Mouse (Mus musculus): ENCODE results near the gene Gm26727.
"Not testable (repeated sequence)": the region's sequence is repeated elsewhere in the genome, so short reads cannot be mapped to it uniquely, and the experiment has no call there.

Gm26727 gene

DNA sequence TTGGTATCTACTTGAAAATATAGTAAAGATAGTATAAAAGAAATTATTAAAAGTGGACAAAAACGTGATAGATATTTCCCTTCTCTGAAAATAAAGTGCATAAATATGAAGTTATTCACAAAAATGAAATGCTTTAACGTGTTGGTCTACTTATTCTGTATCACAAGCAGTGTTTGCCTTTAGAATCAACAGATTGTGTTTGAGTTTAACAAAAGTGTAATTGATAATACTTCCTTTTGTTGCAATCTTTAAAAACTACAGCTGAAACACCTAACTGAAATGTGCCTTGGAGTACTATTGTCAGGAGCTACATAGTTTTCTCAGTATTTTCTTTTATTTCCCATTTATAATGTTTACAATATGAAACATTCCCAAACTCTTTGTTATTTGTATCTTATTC, at the start of gene Gm26727:
Gene Gm26727 (minus strand): TSS at position 101 of the 400 bp plus-strand sequence.
- DNase-seq = no peak

DNA sequence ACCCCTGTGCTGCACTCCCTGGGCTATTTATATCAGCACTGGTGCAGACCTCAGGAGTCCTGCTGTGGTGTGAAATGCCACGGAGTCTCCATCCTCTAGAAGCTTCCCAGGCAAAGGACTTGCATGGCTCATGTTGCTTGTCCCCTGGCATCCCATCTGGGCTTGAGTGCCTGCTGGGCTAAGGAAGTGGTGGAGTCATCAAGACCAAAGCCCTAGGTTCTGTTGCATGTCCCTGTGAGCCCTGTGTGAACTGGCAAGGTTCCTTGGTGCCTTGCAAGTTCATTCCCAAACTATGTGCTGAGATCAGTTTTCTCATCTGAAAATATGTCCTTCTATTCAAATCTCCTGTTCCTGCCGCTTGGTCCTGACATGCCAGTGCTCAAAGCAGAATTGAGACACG, 48.1 kb upstream of the Gm26727 start:
- no peak for DNase-seq

DNA sequence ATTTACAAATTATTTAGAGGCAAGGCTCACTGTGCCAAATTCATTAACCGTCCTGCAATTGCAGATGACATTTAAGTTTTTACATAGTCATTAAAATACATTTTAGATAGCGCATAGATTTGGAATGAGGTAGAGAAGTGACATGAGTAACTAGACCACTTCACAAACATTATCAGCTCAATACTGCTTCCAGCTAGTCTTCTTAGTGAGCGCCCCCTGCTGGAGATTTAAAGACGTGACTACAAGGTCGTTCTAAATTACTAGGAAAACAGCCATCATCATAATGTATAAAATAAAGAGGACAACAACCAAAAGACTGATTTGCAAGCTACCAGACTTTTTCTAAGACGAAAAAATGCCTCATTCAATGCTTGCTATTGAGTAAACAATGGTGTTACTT, 44.8 kb upstream of the Gm26727 start:
- peak; percentile 47 for DNase-seq

DNA sequence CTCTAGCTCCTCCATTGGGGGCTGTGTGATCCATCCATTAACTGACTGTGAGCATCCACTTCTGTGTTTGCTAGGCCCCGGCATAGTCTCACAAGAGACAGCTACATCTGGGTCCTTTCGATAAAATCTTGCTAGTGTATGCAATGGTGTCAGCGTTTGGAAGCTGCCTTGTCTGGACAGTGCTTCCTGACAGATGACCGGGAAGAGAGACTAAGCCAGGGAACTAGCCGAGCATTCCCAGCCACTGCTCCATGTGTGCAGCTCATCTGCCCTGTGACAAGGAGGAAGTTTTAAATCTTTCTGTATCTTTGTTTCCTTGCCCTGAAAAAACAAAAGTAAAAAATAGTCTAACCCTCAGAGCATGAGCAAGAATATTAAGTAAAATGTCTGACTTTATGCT, 37.0 kb upstream of the Gm26727 start:
- not testable (repeated sequence) for DNase-seq

DNA sequence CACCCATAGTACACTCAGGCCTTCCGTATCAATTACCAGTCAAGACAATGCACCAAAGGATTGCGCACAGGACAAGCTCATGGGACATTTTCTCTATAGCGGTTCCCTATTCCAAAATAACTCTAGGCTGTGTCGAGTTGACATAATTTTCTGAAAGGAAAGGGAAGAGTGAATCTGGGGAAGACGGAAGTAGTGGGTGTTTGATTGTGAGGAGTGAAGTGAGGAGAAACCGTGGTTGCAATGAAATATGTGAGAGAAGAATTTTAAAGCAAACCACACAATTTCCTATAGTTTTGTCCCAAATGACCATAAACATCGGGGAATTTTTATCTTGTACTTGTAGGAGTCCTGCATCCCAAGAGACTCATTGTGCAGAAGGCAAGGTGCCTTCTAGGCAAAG, 34.1 kb upstream of the Gm26727 start:
- no peak for DNase-seq

DNA sequence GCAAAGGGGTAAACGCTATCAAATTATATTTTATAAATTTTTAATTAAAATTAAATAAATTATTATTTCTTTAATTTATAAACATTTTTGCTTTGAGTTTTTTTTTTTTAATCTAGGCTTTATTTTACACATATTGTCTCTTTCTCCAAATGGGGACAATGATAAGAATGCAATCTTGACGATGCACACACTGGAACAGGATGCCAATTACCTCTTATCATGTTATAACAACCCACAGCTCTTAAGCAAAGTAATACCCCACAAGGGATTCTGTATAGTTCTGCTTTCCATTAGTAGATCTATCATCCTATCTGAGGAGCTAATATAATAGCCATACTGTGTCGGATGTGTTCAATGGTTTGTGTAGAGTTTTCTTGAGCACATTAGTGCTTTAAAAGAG, 27.9 kb upstream of the Gm26727 start:
- DNase-seq = no peak

DNA sequence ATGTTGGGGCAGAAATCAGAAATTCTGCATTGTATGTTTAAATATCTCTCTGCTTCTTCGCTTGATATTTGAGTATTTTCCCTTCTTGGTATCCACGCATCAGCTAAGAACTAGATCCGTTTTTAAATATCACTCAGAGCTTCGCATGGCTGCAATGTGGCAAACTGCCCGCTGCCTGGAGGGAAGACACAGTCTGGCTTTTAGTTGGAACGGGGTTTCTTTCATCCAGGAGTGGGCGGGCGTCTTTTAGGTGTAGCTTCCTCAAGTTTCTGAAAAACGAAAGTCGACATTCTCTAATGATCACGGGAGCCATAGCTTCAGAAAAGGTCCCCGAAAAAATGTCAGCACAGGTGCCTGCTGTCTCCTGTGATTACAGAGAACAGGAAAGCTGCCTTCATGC, 14.2 kb upstream of the Gm26727 start:
- no peak for DNase-seq

DNA sequence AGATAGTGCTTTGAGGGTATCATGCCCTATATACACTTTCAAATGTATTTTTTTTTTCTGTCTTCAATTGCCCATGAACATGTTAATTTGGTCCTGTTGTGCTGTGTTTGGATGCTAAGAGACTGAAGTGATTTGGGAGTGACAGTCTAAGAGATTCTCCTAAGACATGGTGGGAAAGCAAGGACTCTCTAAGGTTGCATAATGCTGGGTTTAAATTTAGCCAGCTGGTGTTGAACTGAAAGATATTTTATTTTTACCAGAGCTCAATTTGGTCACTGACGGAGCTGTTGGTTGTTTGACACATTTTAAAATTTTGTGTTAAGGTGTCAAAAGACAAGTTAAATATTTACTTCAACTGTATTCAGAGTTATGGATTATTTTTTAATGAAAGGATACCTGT, 13.8 kb upstream of the Gm26727 start:
- DNase-seq = no peak

DNA sequence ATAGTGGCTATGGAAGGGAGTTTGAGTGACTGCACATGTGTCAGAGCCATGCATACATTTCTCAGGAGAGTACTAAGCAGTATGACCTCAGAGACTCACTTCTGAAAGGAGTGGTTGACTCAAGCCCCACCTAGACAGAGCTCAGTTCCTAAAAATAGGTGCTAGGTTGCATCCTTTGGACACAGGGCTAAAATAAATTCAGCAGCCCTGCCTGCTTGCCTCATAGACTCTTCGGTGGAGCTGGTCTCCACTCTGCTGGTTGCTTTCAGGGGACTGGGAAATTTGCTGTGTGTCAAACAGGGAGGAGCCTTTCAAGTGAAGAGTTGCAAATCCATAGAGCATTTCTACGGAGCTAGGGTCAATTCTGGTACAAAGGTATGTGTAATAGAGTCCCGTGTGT, 12.8 kb upstream of the Gm26727 start, which contains the start of gene Xirp2:
Gene Xirp2 (plus strand): TSS at position 223 of the 400 bp plus-strand sequence.
- DNase-seq = no peak

DNA sequence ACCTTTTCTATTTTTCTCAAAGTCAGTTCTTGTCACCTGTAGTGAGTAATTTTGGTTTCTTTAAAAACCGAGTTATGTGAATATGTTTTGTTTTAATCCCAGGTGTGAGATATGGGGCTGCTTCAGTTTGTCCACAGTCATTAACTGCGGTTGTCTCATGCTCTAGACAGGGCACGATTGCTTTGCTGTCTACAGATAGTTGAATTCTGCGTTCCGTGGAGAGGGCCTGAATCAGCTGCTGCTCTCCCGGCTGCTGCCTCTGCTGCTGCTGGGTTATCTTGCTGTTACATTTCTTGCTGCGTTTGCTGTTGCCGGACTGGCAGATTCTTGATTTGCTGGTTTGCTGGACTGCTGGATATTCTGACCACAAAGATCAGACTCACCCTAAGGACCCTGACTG, 5.3 kb upstream of the Gm26727 start:
- DNase-seq = no peak

DNA sequence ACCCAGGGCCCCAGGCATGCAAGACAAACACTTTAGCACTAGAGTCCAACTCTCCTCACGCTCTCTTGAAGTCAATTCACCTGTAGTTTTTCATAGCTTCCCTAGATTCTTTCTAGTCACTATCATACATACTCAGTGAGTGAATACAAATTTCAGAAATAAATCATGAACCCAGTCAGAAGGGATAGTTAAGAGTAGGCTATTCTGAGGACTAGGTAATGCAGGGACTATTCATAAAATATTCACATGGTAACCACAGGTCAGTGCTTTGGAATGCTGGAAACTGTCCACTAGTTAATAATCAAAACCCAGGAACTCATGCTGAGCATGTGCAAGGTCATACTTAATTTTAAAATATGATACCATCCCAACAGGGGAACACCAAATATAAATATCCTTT, 10.2 kb downstream of the Gm26727 start:
- DNase-seq = no peak

DNA sequence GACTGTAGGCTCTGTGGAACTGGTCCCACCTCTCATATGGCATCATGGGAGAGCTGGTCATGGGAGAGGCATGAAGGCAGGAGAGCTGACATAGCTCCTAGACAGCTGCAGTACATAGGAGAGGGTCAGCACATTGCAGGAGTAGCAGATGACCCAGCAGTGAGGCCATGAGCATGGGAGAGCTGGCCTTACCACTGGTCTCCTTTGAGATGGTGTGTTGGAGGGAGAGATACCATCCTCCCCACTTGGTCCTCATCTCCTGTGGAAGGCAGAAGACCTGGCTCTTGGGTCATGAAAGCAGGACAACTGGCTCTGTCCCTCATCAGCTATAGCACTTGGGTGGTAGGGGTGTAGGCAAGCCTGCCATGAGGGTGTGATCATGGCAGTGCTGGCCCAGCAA, 12.1 kb downstream of the Gm26727 start:
- no peak for DNase-seq

DNA sequence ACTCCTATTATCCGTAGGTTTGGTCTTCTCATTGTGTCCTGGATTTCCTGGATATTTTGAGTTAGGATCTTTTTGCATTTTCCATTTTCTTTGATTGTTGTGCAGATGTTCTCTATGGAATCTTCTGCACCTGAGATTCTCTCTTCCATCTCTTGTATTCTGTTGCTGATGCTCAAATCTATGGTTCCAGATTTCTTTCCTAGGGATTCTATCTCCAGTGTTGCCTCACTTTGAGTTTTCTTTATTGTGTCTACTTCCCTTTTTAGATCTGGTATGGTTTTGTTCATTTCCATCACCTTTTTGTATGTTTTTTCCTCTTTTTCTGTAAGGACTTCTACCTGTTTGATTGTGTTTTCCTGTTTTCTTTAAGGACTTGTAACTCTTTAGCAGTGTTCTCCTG, 19.6 kb downstream of the Gm26727 start, which contains the start of gene Gm21830:
Gene Gm21830 (plus strand): TSS at position 301 of the 400 bp plus-strand sequence.
- not testable (repeated sequence) for DNase-seq

Data from lung, postnatal 10 days (tissue).